Mouse (Mus musculus): ENCODE data around the gene Itih4.

Gene Itih4

DNA sequence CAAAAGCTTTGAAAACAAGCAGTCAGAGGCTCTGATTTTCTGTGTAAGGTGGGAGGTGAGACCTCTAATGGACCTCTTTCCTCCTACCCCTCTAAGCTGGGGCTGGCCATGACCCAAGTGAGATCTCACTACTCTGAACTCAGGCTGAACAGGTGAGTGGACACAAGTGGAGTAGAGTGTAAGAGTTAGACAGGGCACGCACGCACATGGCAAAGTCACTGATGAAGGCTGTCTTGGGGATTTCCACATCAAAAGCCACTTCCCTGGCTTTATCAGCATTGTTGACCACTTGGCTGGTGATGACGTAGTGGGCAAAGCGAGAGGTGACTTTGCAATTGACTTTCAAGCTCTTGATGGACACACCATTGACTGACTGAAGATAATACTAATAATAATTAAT, 56.0 kb downstream of the Itih4 start:
- DNase-seq (ENCODE audit: low spot score in 2 of 2), result no peak

DNA sequence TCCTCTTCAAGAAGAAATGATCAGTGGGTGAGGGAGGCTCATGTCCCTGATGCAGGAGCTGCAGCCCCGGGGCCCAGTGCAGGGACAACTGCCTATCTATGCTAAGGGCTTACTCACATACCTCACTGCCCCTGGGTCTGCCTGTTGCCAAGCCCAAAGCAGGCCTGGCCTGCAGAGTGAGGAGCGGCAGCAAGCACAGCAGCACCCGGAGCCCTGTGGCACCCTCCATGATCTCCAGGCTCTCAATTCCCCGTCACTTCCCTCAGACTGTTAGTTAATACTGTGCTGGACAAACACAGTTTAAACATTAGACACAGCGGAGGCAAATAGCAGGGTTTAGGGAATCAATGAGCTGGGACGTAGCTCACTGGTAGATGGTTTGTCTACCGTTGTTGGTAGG, 56.8 kb downstream of the Itih4 start, which contains the start of gene Itih1:
Gene Itih1, minus strand, starts transcription at position 252 of the 400 bp plus-strand sequence.
- no peak for DNase-seq (ENCODE audit: low spot score in 2 of 2)

- peak in 1 of 2 experiments; percentile 66 for DNase-seq (ENCODE audit: low spot score in 2 of 2)
These were observed 57.8 kb downstream of the Itih4 start for GRCm38 (mm10) chr14:30943860-30944674.

DNA sequence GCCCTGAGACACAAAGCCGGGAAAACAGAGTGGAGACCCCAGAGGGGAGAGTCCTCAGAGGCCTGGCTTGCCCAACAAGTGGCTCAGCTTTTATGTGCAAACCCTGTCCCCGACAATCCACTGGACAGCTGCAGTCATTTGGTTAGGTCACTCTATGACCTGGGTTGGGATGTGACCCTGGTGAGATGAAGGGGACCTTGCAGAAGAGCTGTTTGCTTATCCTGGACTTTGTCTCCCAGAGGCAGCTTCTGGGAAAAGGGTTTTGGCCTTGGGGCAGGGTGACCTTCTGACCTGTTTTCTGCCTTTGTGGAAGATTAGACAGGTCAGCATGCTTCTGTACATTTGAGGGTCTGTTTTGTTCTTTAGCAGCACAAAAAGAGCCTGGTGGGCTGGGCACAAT, 58.5 kb downstream of the Itih4 start:
- no peak for DNase-seq (ENCODE audit: low spot score in 2 of 2)

GRCm38 (mm10) chr14:30949986-30950385, 63.7 kb downstream of the Itih4 start:
- DNase-seq (ENCODE audit: low spot score in 2 of 2), result no peak

DNA sequence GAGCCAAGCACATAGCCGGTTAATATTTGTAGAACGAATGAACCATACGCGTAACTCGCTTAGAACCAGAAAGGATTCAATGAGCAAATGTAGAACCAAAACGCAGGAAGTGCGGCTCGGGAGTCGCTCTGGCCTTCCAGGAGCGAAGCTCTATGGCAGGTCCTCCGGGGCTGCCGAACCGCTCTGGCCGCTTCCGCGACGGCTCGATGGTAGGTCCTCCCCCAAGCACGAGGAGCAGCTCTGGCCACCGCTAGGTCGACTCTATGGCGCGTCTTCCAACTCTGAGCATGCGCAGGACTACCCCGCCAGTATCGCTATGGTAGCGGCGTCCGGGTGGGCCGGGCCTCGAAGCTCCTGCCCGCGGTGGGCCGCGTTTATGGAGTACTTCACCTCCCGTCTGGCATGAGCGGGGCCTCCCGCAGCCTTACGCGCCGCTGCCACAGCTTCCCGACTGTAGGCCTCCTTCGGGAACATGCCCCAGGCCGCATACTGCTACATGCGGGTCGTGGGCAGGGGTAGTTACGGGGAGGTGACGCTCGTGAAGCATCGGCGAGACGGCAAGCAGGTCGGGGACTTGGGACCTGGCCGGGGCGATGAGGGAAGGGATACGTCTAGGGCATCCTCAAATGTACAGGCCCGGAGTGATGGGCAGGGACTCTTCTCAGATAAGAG, 65.0 kb downstream of the Itih4 start, which contains the start of gene Nek4:
Gene Nek4, plus strand, starts transcription at position 224 of the 672 bp plus-strand sequence.
- DNase-seq (ENCODE audit: low spot score in 2 of 2), result peak; percentile 92 to 97
